Mouse (Mus musculus): ENCODE measurements around the gene Uqcrq.

The Uqcrq gene

GRCm38 (mm10) chr11:53430670-53431346 is at the start of gene Uqcrq, which contains the start of gene Gdf9:
Gene Uqcrq (minus strand): TSS chr11:53430831.
Gene Gdf9 (plus strand): TSS chr11:53431023.
- peak; percentile 97 for DNase-seq (ENCODE audit: low spot score)

- peak; percentile 37 for DNase-seq (ENCODE audit: low spot score)
These were observed 49.2 kb upstream of the Uqcrq start, which contains the start of the genes Gm9945 and Sowaha for GRCm38 (mm10) chr11:53479783-53480301. Gene Gm9945 (plus strand): TSS chr11:53480166. Gene Sowaha (minus strand): TSS chr11:53480274.

GRCm38 (mm10) chr11:53479171-53479782 is 48.6 kb upstream of the Uqcrq start:
- DNase-seq (ENCODE audit: low spot score): no peak

- DNase-seq (ENCODE audit: low spot score): no peak
These were observed 47.9 kb upstream of the Uqcrq start for GRCm38 (mm10) chr11:53478383-53479170.

GRCm38 (mm10) chr11:53477833-53478232 is 47.2 kb upstream of the Uqcrq start:
- DNase-seq (ENCODE audit: low spot score): no peak

DNA sequence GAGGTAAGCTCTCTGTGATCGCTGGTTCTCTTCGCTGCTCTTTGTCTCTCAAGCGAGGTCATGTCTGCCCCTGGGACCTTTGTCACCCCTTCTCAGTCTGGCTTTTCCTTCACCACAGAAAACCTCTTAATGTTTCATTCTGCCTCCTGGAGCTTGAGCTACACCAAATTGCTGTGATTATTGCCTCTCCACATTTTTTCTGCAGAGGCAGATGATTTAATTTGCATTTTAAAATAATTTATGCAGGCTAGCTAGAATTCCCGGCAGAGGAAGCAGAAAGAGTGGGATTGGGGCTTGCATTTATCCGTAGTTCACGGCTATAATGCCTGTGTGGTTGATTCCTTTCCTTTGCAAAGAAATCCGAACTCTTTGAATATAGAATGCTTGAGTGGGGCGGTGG is 45.0 kb upstream of the Uqcrq start:
- no peak for DNase-seq (ENCODE audit: low spot score)

DNA sequence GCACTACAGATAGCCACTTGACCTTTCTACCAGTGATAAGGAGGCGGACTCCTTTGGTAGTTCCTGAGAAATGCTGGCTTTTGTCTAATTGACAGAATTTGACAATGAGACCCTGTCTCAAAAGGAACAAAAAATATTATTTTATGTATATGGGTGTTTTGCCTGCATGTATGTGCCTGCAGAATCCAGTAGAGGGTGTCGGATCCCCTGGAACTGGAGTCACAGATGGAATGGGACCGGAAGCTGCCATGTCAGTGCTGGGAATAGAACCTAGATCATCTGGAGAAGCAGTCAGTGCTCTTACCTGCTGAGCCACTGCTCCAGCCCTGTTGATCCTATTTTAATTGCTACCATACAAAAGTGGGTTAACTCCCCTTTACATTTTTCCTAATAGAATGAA is 42.1 kb upstream of the Uqcrq start:
- DNase-seq (ENCODE audit: low spot score): no peak

GRCm38 (mm10) chr11:53469968-53470695 is 39.5 kb upstream of the Uqcrq start, which contains the start of gene Gm9837:
Gene Gm9837 (minus strand): TSS chr11:53470479.
- DNase-seq (ENCODE audit: low spot score): peak; percentile 88

- DNase-seq (ENCODE audit: low spot score): no peak
These were observed 38.8 kb upstream of the Uqcrq start for GRCm38 (mm10) chr11:53469294-53469967.

DNA sequence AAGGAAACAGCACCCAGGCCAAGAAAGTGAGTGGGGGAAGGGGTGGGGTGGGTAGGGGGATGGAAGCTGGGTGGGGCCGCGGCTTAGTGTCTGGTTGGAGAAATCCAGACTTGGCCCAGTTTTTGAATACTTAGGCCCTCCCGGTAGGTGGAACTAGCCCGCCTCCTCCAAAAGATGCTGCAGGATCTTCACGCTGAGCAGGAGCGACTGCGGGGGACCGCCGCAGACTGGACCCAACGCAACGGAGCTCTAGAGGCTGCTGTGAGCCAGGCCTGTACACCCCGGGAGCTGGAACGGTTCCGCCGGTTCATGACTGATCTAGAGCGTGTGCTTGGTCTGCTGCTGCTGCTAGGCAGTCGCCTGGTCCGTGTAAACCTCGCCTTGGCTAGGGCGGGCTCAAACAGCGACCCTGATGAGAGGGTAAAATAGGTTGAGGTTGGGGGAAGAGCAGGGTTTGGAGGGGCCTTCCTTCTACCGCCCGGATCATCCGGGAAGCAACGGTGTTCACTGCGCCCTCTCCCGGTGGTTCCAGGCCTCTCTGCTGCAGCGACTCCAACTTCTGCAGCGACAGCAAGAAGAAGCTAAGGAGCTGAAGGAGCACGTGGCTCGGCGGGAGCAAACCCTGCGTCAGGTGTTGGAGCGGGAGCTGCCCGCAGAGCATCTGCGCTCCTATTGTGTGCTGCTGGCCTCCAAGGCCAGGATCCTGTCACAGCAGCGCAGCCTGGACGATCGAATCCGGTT is 35.8 kb upstream of the Uqcrq start:
- DNase-seq (ENCODE audit: low spot score): peak; percentile 78

GRCm38 (mm10) chr11:53463551-53464424 is 33.2 kb upstream of the Uqcrq start:
- no peak for DNase-seq (ENCODE audit: low spot score)

- DNase-seq (ENCODE audit: low spot score): no peak
These were observed 31.1 kb upstream of the Uqcrq start for GRCm38 (mm10) chr11:53461727-53462126.

GRCm38 (mm10) chr11:53460192-53460591 is 29.6 kb upstream of the Uqcrq start:
- DNase-seq (ENCODE audit: low spot score): no peak

DNA sequence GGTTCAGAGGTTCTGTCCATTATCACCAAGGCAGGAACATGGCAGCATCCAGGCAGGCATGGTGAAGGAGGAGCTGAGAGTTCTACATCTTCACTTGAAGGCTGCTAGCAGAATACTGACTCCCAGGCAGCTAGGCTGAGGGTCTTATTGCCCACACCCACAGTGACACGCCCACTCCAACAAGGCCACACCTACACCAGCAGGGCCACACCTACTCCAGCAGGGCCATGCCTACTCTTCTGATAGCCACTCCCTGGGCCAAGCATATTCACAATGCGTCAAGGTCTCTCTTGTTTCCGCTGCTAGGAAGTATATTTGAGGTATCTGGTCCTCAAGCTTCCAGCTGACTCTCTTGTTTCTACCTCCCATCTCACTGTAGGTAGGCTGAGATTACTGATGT is 28.4 kb upstream of the Uqcrq start:
- no peak for DNase-seq (ENCODE audit: low spot score)

DNA sequence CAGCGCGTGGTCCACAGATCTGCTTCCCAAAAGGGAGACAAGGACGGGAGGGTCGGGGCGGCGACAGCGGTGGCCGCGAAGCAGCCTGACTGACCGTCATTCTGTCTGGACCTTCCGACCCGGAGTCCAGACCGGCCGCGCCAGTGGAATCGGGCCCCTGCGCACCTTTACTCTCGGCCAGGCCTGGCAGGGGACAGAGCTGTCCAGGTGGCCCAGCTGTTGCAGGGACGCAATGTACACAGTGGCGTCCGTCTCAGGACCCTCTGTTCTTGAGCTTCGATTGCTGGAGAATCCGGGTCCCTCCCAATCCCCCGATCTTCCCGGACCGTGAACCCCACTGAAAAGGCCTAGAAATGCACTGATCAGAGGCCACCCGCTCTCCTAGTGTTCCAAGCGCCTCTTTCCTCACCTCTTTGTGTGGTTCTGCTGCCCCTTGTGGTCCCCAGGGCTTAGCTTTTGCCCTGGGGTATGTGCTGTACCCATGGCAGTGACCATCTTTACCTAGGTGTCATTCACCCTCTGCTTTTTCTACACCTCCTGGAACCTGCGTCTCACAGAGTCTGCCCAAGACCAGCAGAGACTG is 26.8 kb upstream of the Uqcrq start:
- peak; percentile 29 for DNase-seq (ENCODE audit: low spot score)

GRCm38 (mm10) chr11:53456474-53457371 is 26.1 kb upstream of the Uqcrq start, which contains the start of the genes Gm10447 and Shroom1:
Gene Gm10447 (minus strand): TSS chr11:53457110.
Gene Shroom1 (plus strand): TSS chr11:53457205.
- DNase-seq (ENCODE audit: low spot score): peak; percentile 55

GRCm38 (mm10) chr11:53453031-53453430 is 22.4 kb upstream of the Uqcrq start:
- DNase-seq (ENCODE audit: low spot score): no peak

GRCm38 (mm10) chr11:53452396-53452795 is 21.8 kb upstream of the Uqcrq start:
- DNase-seq (ENCODE audit: low spot score): no peak

Measured in urinary bladder, postnatal 25 days (tissue).